Mouse (Mus musculus): ENCODE data around the gene Ofcc1. TPM values are rescaled to one million over a fixed set of nuclear protein-coding genes. Genes with fewer than 3 reads are reported as not detected.

The Ofcc1 gene
- not detected for polyA plus RNA-seq (2017; shearing (Covaris generic))

DNA sequence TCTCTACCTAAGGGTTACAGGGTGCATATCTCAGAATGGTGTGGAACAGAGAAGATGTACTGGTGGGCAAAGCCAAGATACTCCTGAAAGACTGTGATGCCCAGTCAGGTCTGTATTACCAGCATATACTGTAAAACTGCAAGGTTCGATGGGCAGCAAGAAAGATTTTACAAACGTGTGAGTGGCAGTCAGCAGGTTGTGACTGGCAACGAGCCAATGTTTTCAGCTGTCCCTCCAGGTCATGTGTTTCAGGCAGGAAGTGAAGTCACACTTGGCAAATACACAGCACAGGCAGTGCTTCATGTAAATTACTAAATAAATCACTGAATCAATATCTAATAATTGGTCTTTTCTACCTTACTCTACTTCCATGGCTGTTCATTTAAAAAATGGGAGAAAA is at the start of gene Ofcc1:
TSS of gene Ofcc1 (minus strand) at position 163 of the 400 bp plus-strand sequence.

